28 mouse cellular contexts compared by ENCODE assay signal in genomic region chr9:14024216-14024615, GRCm38 (mm10).
A peak's percentile ranks its signal among the peaks of the same experiment; 100 is the strongest.
DNase-seq lines count a peak whose midpoint lies in the region; ATAC-seq and TF ChIP-seq lines count a peak whose summit lies in the region.
"Had no signal": no experiment of that assay in that cellular context is flagged by ENCODE, and none has a peak within 500 bp of the region (broad histone marks: within the 10 kb centered on the region; RNA-seq: fewer than 3 reads in every experiment).

No protein-coding gene starts in this region.

- H3K4me1 ChIP-seq in lung, embryonic 14.5 days (ENCODE audit: insufficient read depth), result peaks cover 19% of the 10 kb centered on the region; the same call in 1 of the 2 replicates
- H3K4me1 ChIP-seq: embryonic facial prominence, embryonic 10.5 days; embryonic facial prominence, embryonic 15.5 days; forebrain, embryonic 12.5 days; heart, embryonic 10.5 days; limb, embryonic 13.5 days; midbrain, embryonic 15.5 days had no signal

- H3K27me3 ChIP-seq in lung, embryonic 14.5 days (ENCODE audit: insufficient read depth, low read length), result no peaks in the 10 kb centered on the region
- H3K27me3 ChIP-seq: CH12.LX; embryonic facial prominence, embryonic 15.5 days; forebrain, embryonic 12.5 days; kidney, embryonic 15.5 days; limb, embryonic 13.5 days; midbrain, embryonic 15.5 days had no signal

- intact Hi-C loops in gastrocnemius, postnatal 14 days (cut with DNase I; ENCODE audit: low total_unique reads), result no loop called here

- H3K4me3 ChIP-seq in lung, embryonic 14.5 days (ENCODE audit: low read depth, low read length), result no peak overlapping the region
- H3K4me3 ChIP-seq: embryonic facial prominence, embryonic 10.5 days; embryonic facial prominence, embryonic 15.5 days; forebrain, embryonic 12.5 days; heart, embryonic 10.5 days; kidney, embryonic 15.5 days; limb, embryonic 13.5 days; midbrain, embryonic 15.5 days had no signal

- ATAC-seq in lung, embryonic 14.5 days (ENCODE audit: insufficient read depth), result no peak
- ATAC-seq: activated CD4-positive, CD25-positive, alpha-beta regulatory T cell, adult 4 months; liver, postnatal 0 days; midbrain, embryonic 15.5 days had no signal

- no peak for TF ChIP-seq CTCF in lung, embryonic 14.5 days (IDR thresholded peaks at IDR 0.05; ENCODE audit: low read depth)

- peak; percentile 20 for DNase-seq in adrenal gland, postnatal 10 days
- DNase-seq in adrenal gland, postnatal 36 days, result no peak
- peak; percentile 14 for DNase-seq in gastrocnemius, postnatal 14 days
- no peak for DNase-seq in gastrocnemius, postnatal 10 days
- DNase-seq in lung, embryonic 14.5 days, result peak; percentile 13
- no peak for DNase-seq in lung, adult 18-20 months
- DNase-seq in skeletal muscle tissue, adult 2 months (ENCODE audit: low read depth, low spot score), result peak; percentile 17
- DNase-seq: adrenal gland, adult 8-10 months; cerebellum, adult 11 months; cerebellum, postnatal 25 days; forebrain, postnatal 0 days; kidney, adult 18-20 months; kidney, postnatal 25 days; liver, postnatal 0 days; right cerebral cortex, postnatal 25 days; spleen, adult 18-20 months; thymus, postnatal 14 days had no signal

- H3K4me2 ChIP-seq in lung, embryonic 14.5 days, result no peak overlapping the region
- H3K4me2 ChIP-seq: embryonic facial prominence, embryonic 15.5 days; forebrain, embryonic 12.5 days; hindbrain, embryonic 14.5 days; kidney, embryonic 15.5 days; limb, embryonic 13.5 days; liver, embryonic 11.5 days; midbrain, embryonic 15.5 days had no signal

- H3K9me3 ChIP-seq in lung, embryonic 14.5 days (ENCODE audit: low read depth, low read length), result no peaks in the 10 kb centered on the region
- H3K9me3 ChIP-seq: embryonic facial prominence, embryonic 10.5 days; embryonic facial prominence, embryonic 15.5 days; forebrain, embryonic 12.5 days; heart, embryonic 10.5 days; kidney, embryonic 15.5 days; limb, embryonic 13.5 days; midbrain, embryonic 15.5 days had no signal

- H3K27ac ChIP-seq in lung, embryonic 14.5 days (ENCODE audit: low read depth), result no peak overlapping the region; the same call in 1 of the 2 replicates
- H3K27ac ChIP-seq: embryonic facial prominence, embryonic 10.5 days; embryonic facial prominence, embryonic 15.5 days; forebrain, embryonic 12.5 days; heart, embryonic 10.5 days; hindbrain, embryonic 14.5 days; kidney, embryonic 15.5 days; limb, embryonic 13.5 days; midbrain, embryonic 15.5 days had no signal

- H3K36me3 ChIP-seq in lung, embryonic 14.5 days (ENCODE audit: insufficient read depth), result no peaks in the 10 kb centered on the region
- H3K36me3 ChIP-seq: embryonic facial prominence, embryonic 10.5 days; embryonic facial prominence, embryonic 15.5 days; forebrain, embryonic 12.5 days; heart, embryonic 10.5 days; kidney, embryonic 15.5 days; limb, embryonic 13.5 days; midbrain, embryonic 15.5 days had no signal

- H3K9ac ChIP-seq in lung, embryonic 14.5 days, result no peak overlapping the region
- H3K9ac ChIP-seq: embryonic facial prominence, embryonic 15.5 days; forebrain, embryonic 12.5 days; forebrain, postnatal 0 days; hindbrain, embryonic 14.5 days; kidney, embryonic 15.5 days; limb, embryonic 13.5 days; liver, postnatal 0 days; midbrain, embryonic 15.5 days had no signal

Comparison
In these comparisons a context has a peak if more than half of its experiments do, and no peak if none do; other contexts are left out.
1. DNase-seq: peak in adrenal gland, postnatal 10 days (single experiment), gastrocnemius, postnatal 14 days (single experiment), lung, embryonic 14.5 days (single experiment) and skeletal muscle tissue, adult 2 months (single experiment); none in adrenal gland, postnatal 36 days (0 of 2), gastrocnemius, postnatal 10 days (single experiment) and lung, adult 18-20 months (0 of 2).